Mouse (Mus musculus) C2C12 (cell line): ENCODE data around the gene Cerk.

ENCODE experiments used
- CEBPB ChIP-seq: IDR thresholded peaks from one replicate; pipeline ENCODE4 v1.6.1; 2011; ENCODE audit warnings: low read depth, mild to moderate bottlenecking, control low read depth, moderate library complexity
- CTCF ChIP-seq: IDR thresholded peaks from one replicate; pipeline ENCODE4 v1.5.1; 2011; ENCODE audit not compliant: control insufficient read depth, insufficient read depth, insufficient read length
- MAX ChIP-seq: IDR thresholded peaks from one replicate; pipeline ENCODE4 v1.6.1; 2011; ENCODE audit warnings: mild to moderate bottlenecking, control low read depth
- MYOD1 ChIP-seq: IDR thresholded peaks from one replicate; pipeline ENCODE4 v1.6.1; 2011; ENCODE audit warnings: low read depth; ENCODE audit not compliant: control insufficient read depth, insufficient read length

- TF ChIP-seq CTCF (no peak), MAX (no peak), CEBPB (no peak), MYOD1 (no peak)
These were observed 35.4 kb upstream of the Cerk start for GRCm38 (mm10) chr15:86221369-86221768.
